Mouse (Mus musculus) hindbrain, embryonic 15.5 days (tissue): Measurements from ENCODE around the gene Olig3. TPM values are rescaled to one million over a fixed set of nuclear protein-coding genes. Genes with fewer than 3 reads are reported as not detected.
"Not testable (repeated sequence)": the region's sequence is repeated elsewhere in the genome, so short reads cannot be mapped to it uniquely, and the experiment has no call there.

Source experiments
- ATAC-seq: fragments of 200-750 bp; cut with Nextera tagmentation; 2 replicates; pipeline ENCODE4 v1.8.0; 2017; ENCODE audit warnings: low read depth, moderate number of reproducible peaks, moderate TSS enrichment; ENCODE audit not compliant: low FRiP score
- H3K27ac ChIP-seq: fragments of 300-500 bp; sonication (generic); replicated peaks from 2 replicates; pipeline ENCODE4 v1.5.1; 2015; ENCODE audit warnings: mild to moderate bottlenecking, inconsistent platforms
- H3K27me3 ChIP-seq: fragments of 300-500 bp; sonication (generic); 2 replicates; pipeline ENCODE4 v1.6.1; 2015; ENCODE audit warnings: control low read depth, inconsistent platforms
- H3K36me3 ChIP-seq: fragments of 300-500 bp; sonication (generic); 2 replicates; pipeline ENCODE4 v1.6.1; 2015; ENCODE audit warnings: control low read depth, inconsistent platforms
- H3K4me1 ChIP-seq: fragments of 300-500 bp; sonication (generic); replicated peaks from 2 replicates; pipeline ENCODE4 v1.6.1; 2015; ENCODE audit warnings: control low read depth, inconsistent platforms
- H3K4me2 ChIP-seq: fragments of 300-500 bp; sonication (generic); 2 replicates; pipeline ENCODE4 v1.6.1; 2015; ENCODE audit warnings: moderate library complexity, mild to moderate bottlenecking, inconsistent platforms
- H3K4me3 ChIP-seq: fragments of 300-500 bp; sonication (generic); 2 replicates; pipeline ENCODE4 v1.5.1; 2015; ENCODE audit warnings: mild to moderate bottlenecking, inconsistent platforms
- H3K9ac ChIP-seq: fragments of 300-500 bp; sonication (generic); 2 replicates; pipeline ENCODE4 v1.6.1; 2015; ENCODE audit warnings: inconsistent platforms
- H3K9me3 ChIP-seq: fragments of 300-500 bp; sonication (generic); 2 replicates; pipeline ENCODE4 v1.6.1; 2016; ENCODE audit warnings: control low read depth, inconsistent platforms
- WGBS: fragments of 180-500 bp; shearing (Covaris S2); methylation state at CpG from one replicate; pipeline ENCODE4 v1.1.7; 2015; 5-methylcytosine and 5-hydroxymethylcytosine counted together
- polyA plus RNA-seq: library from polyadenylated mRNA; unstranded; fragments of >200 nt; fragmentation: Nextera tagmentation; extraction: Ambion mirVana; gene quantifications from 2 replicates; pipeline ENCODE4 v1.2.1, GENCODE M21; 2015

Olig3 gene
- polyA plus RNA-seq, 1 experiment from 2014 or later = 11.6 TPM

- peaks cover 6% of the 10 kb centered on the region; the same call in 1 of the 2 replicates for H3K4me1 ChIP-seq
- no peak overlapping the region for H3K4me2 ChIP-seq
- no peak overlapping the region for H3K4me3 ChIP-seq
- H3K27me3 ChIP-seq = peaks cover 73% of the 10 kb centered on the region
- WGBS = 14% methylated on average over 5 of the region's 5 CpGs
- no peak overlapping the region for H3K9ac ChIP-seq
- H3K9me3 ChIP-seq = no peaks in the 10 kb centered on the region
- no peak overlapping the region for H3K27ac ChIP-seq
- H3K36me3 ChIP-seq = no peaks in the 10 kb centered on the region
- no peak for ATAC-seq
Observed at GRCm38 (mm10) chr10:19363365-19363764, 7.0 kb downstream of the Olig3 start.

- ATAC-seq = no peak
- no peak overlapping the region for H3K27ac ChIP-seq
- no peak overlapping the region for H3K9ac ChIP-seq
- H3K27me3 ChIP-seq = peaks cover 46% of the 10 kb centered on the region
- no peak overlapping the region for H3K4me2 ChIP-seq
- 0 out of 2 replicates have a peak, but pooled peaks cover 3% of the 10 kb centered on the region for H3K4me1 ChIP-seq
- no peaks in the 10 kb centered on the region for H3K9me3 ChIP-seq
- no peaks in the 10 kb centered on the region for H3K36me3 ChIP-seq
- 86% methylated on average over 9 of the region's 9 CpGs for WGBS
- no peak overlapping the region for H3K4me3 ChIP-seq
Observed at GRCm38 (mm10) chr10:19369143-19369542, 12.8 kb downstream of the Olig3 start.

GRCm38 (mm10) chr10:19370146-19370545 lies 13.8 kb downstream of the Olig3 start:
- H3K4me2 ChIP-seq = no peak overlapping the region
- no peak overlapping the region for H3K9ac ChIP-seq
- H3K4me1 ChIP-seq = 0 out of 2 replicates have a peak, but pooled peaks cover 3% of the 10 kb centered on the region
- no peak for ATAC-seq
- no peak overlapping the region for H3K27ac ChIP-seq
- H3K4me3 ChIP-seq = no peak overlapping the region
- no peaks in the 10 kb centered on the region for H3K9me3 ChIP-seq
- no peaks in the 10 kb centered on the region for H3K36me3 ChIP-seq
- H3K27me3 ChIP-seq = peaks cover 36% of the 10 kb centered on the region
- 61% methylated on average over 3 of the region's 3 CpGs for WGBS

GRCm38 (mm10) chr10:19372263-19372662 lies 15.9 kb downstream of the Olig3 start:
- no peaks in the 10 kb centered on the region for H3K36me3 ChIP-seq
- 21% methylated on average over 5 of the region's 5 CpGs for WGBS
- H3K27ac ChIP-seq = no peak overlapping the region
- H3K9ac ChIP-seq = no peak overlapping the region
- peaks cover 21% of the 10 kb centered on the region for H3K27me3 ChIP-seq
- no peak overlapping the region for H3K4me2 ChIP-seq
- H3K4me1 ChIP-seq = 0 out of 2 replicates have a peak, but pooled peaks cover 3% of the 10 kb centered on the region
- no peaks in the 10 kb centered on the region for H3K9me3 ChIP-seq
- H3K4me3 ChIP-seq = no peak overlapping the region
- no peak for ATAC-seq

- no peak overlapping the region for H3K27ac ChIP-seq
- ATAC-seq = peak; percentile 80
- H3K36me3 ChIP-seq = no peaks in the 10 kb centered on the region
- 0 out of 2 replicates have a peak, but pooled peaks cover 3% of the 10 kb centered on the region for H3K4me1 ChIP-seq
- no peak overlapping the region for H3K9ac ChIP-seq
- H3K27me3 ChIP-seq = peaks cover 15% of the 10 kb centered on the region
- no peak overlapping the region for H3K4me2 ChIP-seq
- WGBS = 26% methylated on average over 7 of the region's 7 CpGs
- peaks cover under 1% of the 10 kb centered on the region; the same call in 1 of the 2 replicates for H3K9me3 ChIP-seq
- no peak overlapping the region for H3K4me3 ChIP-seq
Observed at GRCm38 (mm10) chr10:19373797-19374196, 17.5 kb downstream of the Olig3 start.

- peaks cover 10% of the 10 kb centered on the region for H3K27me3 ChIP-seq
- H3K4me3 ChIP-seq = no peak overlapping the region
- H3K36me3 ChIP-seq = no peaks in the 10 kb centered on the region
- no peak overlapping the region for H3K4me2 ChIP-seq
- H3K4me1 ChIP-seq = 0 out of 2 replicates have a peak, but pooled peaks cover 3% of the 10 kb centered on the region
- H3K9me3 ChIP-seq = peaks cover 5% of the 10 kb centered on the region; the same call in 1 of the 2 replicates
- H3K27ac ChIP-seq = no peak overlapping the region
- ATAC-seq = peak; percentile 19; the same call in 1 of the 2 replicates
- H3K9ac ChIP-seq = no peak overlapping the region
- 64% methylated on average over 3 of the region's 3 CpGs for WGBS
Observed at GRCm38 (mm10) chr10:19374311-19374710, 18.0 kb downstream of the Olig3 start.

- 0 out of 2 replicates have a peak, but pooled peaks cover 3% of the 10 kb centered on the region for H3K4me1 ChIP-seq
- no peak for ATAC-seq
- peaks cover 6% of the 10 kb centered on the region; the same call in 1 of the 2 replicates for H3K9me3 ChIP-seq
- no peak overlapping the region for H3K9ac ChIP-seq
- H3K4me2 ChIP-seq = no peak overlapping the region
- H3K27ac ChIP-seq = no peak overlapping the region
- WGBS = 72% methylated on average over 2 of the region's 2 CpGs
- H3K36me3 ChIP-seq = no peaks in the 10 kb centered on the region
- H3K27me3 ChIP-seq = peaks cover 2% of the 10 kb centered on the region; the same call in 1 of the 2 replicates
- H3K4me3 ChIP-seq = no peak overlapping the region
Observed at GRCm38 (mm10) chr10:19375838-19376237, 19.5 kb downstream of the Olig3 start.

- not testable (repeated sequence) for ATAC-seq, H3K27me3 ChIP-seq, H3K9ac ChIP-seq, H3K9me3 ChIP-seq, H3K27ac ChIP-seq, H3K4me2 ChIP-seq, H3K4me3 ChIP-seq, H3K36me3 ChIP-seq, H3K4me1 ChIP-seq
- 93% methylated on average over 1 of the region's 1 CpGs for WGBS
Observed at GRCm38 (mm10) chr10:19380971-19381370, 24.6 kb downstream of the Olig3 start.

- Histone ChIP-seq H3K4me3 (no peak overlapping the region), H3K36me3 (no peaks in the 10 kb centered on the region), H3K27me3 (peaks cover 4% of the 10 kb centered on the region; the same call in 1 of the 2 replicates), H3K4me2 (no peak overlapping the region), H3K9me3 (peaks cover 2% of the 10 kb centered on the region; the same call in 1 of the 2 replicates), H3K4me1 (no peaks in the 10 kb centered on the region), H3K27ac (no peak overlapping the region), H3K9ac (no peak overlapping the region)
- ATAC-seq = no peak
- 92% methylated on average over 3 of the region's 3 CpGs for WGBS
Observed at GRCm38 (mm10) chr10:19384176-19384575, 27.8 kb downstream of the Olig3 start.

- H3K9ac ChIP-seq = no peak overlapping the region
- no peak overlapping the region for H3K4me2 ChIP-seq
- H3K4me1 ChIP-seq = peaks cover 9% of the 10 kb centered on the region
- no peak for ATAC-seq
- peaks cover 21% of the 10 kb centered on the region for H3K27me3 ChIP-seq
- no peaks in the 10 kb centered on the region for H3K36me3 ChIP-seq
- H3K4me3 ChIP-seq = no peak overlapping the region
- H3K27ac ChIP-seq = no peak overlapping the region
- no peaks in the 10 kb centered on the region for H3K9me3 ChIP-seq
- WGBS = 91% methylated on average over 4 of the region's 4 CpGs
Observed at GRCm38 (mm10) chr10:19391819-19392218, 35.5 kb downstream of the Olig3 start.

- 0 out of 2 replicates have a peak overlapping the region, but pooled peaks have one; percentile 6 for H3K9ac ChIP-seq
- H3K4me2 ChIP-seq = peak overlapping the region; percentile 42
- peaks cover 17% of the 10 kb centered on the region for H3K4me1 ChIP-seq
- peaks cover 19% of the 10 kb centered on the region for H3K27me3 ChIP-seq
- H3K9me3 ChIP-seq = no peaks in the 10 kb centered on the region
- no peaks in the 10 kb centered on the region for H3K36me3 ChIP-seq
- no peak overlapping the region for H3K27ac ChIP-seq
- peak; percentile 89 for ATAC-seq
- no peak overlapping the region for H3K4me3 ChIP-seq
- WGBS = 12% methylated on average over 9 of the region's 9 CpGs
Observed at GRCm38 (mm10) chr10:19396485-19397137, 40.3 kb downstream of the Olig3 start.

- peak overlapping the region; percentile 42 for H3K4me2 ChIP-seq
- no peak overlapping the region for H3K4me3 ChIP-seq
- H3K36me3 ChIP-seq = no peaks in the 10 kb centered on the region
- peaks cover 17% of the 10 kb centered on the region for H3K4me1 ChIP-seq
- WGBS = 53% methylated on average over 12 of the region's 12 CpGs
- H3K27me3 ChIP-seq = peaks cover 19% of the 10 kb centered on the region
- H3K9ac ChIP-seq = 0 out of 2 replicates have a peak overlapping the region, but pooled peaks have one; percentile 6
- H3K27ac ChIP-seq = no peak overlapping the region
- no peaks in the 10 kb centered on the region for H3K9me3 ChIP-seq
- ATAC-seq = peak; percentile 46; the same call in 1 of the 2 replicates
Observed at GRCm38 (mm10) chr10:19397396-19397795, 41.1 kb downstream of the Olig3 start.
